Mouse (Mus musculus): ENCODE results near the gene Cyp2f2. TPM values are rescaled to one million over a fixed set of nuclear protein-coding genes. Genes with fewer than 3 reads are reported as not detected.

Cyp2f2 gene
- polyA plus RNA-seq (2012; rRNA removed; ENCODE audit: low replicate concordance): 9.0 and 14.8 TPM in 2 replicates

DNA sequence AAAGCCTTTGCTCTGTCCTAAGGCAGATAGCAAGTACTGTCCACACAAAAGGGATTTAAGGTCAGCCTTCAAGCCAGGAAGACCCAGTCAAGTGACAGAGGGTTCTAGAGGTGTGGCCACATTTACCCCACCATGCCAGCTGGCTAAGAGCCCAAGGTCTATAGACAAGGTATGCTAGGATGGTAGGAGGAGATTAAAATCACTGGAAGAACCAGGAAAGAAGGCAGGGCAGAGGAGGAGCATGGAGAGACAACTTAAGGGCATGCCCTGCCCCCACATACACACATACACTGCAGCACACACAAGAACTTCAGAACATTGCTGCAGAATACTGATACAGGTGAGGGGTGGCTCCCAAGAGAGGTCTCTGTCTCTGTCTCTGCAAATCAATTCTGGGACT is at the start of gene Cyp2f2:
TSS of gene Cyp2f2 (plus strand) at position 234 of the 400 bp plus-strand sequence.

DNA sequence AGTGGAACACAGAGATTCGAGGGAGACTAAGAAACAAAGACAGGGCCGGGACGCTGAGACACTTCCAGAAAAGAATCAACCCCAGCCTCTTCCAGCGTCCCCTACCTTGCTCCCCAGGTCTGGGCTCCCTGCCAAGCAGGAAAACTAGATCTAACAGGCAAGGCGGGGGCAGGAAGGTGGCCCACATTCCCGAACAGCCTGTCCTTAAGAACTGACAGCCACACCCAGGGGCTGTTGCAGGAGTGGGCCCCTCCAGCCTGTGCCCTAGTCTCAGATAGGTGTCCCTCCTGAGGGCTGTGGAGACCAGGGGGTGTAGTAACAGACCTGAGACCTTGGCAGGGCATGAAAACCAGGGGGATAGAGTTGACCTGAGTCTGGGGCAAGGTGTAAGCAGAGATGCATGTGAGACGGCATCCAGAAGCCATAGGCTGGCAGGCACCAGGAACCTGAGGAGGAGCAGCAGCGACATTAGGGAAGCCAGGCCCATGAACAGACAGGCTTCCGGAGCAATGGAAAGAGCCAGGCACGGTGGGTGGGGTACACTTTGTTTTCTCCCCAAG is 33.6 kb downstream of the Cyp2f2 start, which contains the start of gene Cyp2t4:
TSS of gene Cyp2t4 (plus strand) at position 510 of the 560 bp plus-strand sequence.

DNA sequence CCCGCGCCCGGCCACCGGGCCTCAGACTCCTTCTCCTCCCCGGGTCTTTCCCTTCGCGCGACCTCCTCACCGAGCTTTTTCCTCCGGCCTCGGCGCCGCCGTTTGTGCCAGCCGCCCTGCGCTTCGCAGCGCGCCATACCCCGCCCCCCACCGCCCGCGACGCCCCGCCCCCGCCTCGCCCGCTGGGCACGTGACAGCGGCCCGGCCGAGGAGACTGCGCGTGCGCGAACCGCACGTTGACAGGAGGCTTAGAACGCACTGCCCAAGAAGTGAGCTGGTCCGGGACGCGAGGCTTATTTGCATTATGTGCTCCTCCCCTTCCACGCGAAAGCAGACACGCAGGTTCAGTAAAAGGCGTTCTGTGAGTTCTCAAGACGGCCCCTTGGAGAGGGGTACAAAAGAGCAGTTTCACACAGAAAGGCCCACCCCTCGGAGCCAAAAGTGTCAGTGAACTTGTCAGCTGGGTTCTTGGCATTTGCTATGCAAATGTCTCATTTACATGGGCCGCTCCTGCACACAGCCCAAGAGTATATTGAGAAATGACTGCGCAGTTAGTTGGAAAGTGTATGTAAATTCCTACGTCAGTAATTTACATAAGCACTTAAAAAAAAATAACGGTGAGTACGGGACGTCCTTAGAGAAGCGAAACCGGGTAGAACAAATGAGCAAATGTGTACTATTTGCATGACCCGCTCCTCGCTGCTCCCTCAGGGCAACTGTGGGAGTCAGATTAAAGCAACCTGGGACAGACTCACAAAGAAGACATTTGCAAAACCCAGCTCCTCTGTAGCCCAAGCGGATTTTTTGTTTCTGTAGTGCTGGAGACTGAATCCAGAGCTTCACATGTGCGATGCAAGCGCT is 47.1 kb downstream of the Cyp2f2 start, which contains the start of gene Egln2:
TSS of gene Egln2 (minus strand) at position 189 of the 861 bp plus-strand sequence.

DNA sequence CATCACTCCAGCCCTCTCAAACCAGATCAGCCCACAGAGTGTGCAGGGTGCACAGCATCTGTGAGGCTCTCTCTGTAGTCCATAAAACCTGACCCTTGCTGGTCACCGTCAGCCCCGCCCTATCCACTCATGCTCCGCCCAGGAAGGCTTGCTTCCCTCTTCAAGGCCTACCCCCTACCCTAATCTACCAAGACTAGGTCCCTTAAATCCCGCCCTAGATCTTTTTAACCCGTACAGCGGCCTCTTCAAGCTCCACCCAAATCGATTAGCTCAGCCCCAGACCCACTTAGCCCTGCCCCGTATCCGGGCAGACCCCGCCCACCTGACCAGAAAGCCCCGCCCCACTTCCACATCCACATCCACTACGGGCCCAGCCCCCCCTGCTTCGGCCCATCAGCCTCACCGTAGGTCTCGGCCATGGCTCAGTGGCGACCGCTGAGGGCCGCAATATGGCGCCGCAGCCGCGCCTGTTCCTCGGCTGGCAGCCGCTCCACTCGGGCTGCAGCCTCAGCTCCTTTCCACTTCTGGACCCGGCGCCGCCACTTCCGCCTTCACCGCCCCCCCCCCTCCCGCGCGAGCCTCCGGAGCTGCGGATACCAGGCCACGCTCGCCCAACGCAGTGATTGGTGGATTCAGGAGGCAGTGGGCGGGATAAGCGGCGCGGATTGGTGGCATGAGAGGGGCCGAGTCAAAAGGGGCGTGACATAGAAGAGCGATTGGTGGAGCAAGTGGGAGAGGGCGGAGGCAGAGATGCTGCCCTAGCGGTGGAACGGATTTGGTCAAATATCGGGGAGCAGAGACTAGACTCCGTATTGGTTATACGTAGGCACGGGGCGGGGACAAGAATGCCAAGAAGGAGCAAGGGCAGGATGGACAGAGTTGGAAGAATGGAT is 58.9 kb downstream of the Cyp2f2 start, which contains the start of gene Rab4b:
TSS of gene Rab4b (minus strand) at position 573 of the 893 bp plus-strand sequence.

DNA sequence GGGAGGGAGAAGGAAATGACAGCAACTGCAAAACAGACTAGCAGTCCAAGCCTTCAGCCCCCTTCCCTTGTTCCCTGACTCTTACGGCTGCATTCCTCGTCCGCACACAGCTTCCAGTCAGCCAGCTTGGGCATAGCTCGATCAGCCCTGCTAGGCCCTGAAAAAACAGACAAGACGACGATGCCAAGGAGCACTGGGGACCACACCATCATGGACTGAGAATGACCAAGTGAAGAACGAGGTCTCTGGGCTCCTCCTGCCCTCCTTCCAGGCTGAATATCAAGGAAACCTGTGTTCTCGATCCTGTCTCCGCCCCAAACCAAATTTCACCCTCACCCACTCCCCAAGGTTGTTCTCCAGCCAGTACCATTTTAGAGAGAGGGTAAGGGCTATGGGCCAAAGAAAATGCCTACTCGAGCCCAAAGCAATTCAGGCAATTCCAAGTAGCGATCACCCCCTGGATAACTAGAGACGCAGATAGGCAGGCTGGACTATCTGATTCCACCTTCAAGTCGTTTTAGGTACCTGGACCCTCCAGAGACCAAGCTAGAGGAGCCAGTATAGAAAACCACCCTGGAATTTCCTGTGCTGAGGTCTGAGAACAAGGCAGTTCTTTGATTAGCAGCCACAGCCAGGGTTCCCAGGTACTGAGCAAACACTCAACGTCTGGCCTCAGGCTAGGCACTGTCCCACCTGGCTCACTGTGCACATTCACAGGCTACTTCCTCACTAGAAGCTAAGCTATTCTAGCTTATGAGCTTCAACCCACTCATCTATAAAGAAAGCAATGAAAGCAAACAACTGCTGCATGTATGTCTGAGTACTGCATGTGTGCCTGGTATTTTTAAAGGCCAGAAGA is 61.4 kb downstream of the Cyp2f2 start, which contains the start of the genes Gm21983 and Mia:
TSS of gene Gm21983 (minus strand) at position 250 of the 859 bp plus-strand sequence.
TSS of gene Mia (minus strand) at position 321 of the 859 bp plus-strand sequence.

Other genes starting within 250 kb of the Cyp2f2 start
- not detected in 2 replicates for gene Cyp2a22, start 180.5 kb upstream of the Cyp2f2 start, polyA plus RNA-seq (2012; rRNA removed; ENCODE audit: low replicate concordance)
- gene Cyp2a12, start 90.8 kb upstream of the Cyp2f2 start, polyA plus RNA-seq (2012; rRNA removed; ENCODE audit: low replicate concordance): 0.06 and 0.24 TPM in 2 replicates
- not detected in 2 replicates for gene Cyp2t4, start 33.8 kb downstream of the Cyp2f2 start, polyA plus RNA-seq (2012; rRNA removed; ENCODE audit: low replicate concordance)
- 83.5 and 96.6 TPM in 2 replicates for gene Egln2, start 46.9 kb downstream of the Cyp2f2 start, polyA plus RNA-seq (2012; rRNA removed; ENCODE audit: low replicate concordance)
- gene Rab4b, start 59.0 kb downstream of the Cyp2f2 start, polyA plus RNA-seq (2012; rRNA removed; ENCODE audit: low replicate concordance): 77.9 and 79.4 TPM in 2 replicates
- gene Gm21983, start 61.2 kb downstream of the Cyp2f2 start, polyA plus RNA-seq (2012; rRNA removed; ENCODE audit: low replicate concordance): 0.17 TPM in 1 of 2 replicates, not detected in the other
- 1.1 TPM in 1 of 2 replicates, not detected in the other for gene Mia, start 61.2 kb downstream of the Cyp2f2 start, polyA plus RNA-seq (2012; rRNA removed; ENCODE audit: low replicate concordance)
- 20.1 and 21.9 TPM in 2 replicates for gene BC024978, start 75.9 kb downstream of the Cyp2f2 start, polyA plus RNA-seq (2012; rRNA removed; ENCODE audit: low replicate concordance)
- 111 and 233 TPM in 2 replicates for gene Snrpa, start 76.4 kb downstream of the Cyp2f2 start, polyA plus RNA-seq (2012; rRNA removed; ENCODE audit: low replicate concordance)
- gene Itpkc, start 108.8 kb downstream of the Cyp2f2 start, polyA plus RNA-seq (2012; rRNA removed; ENCODE audit: low replicate concordance): 7.3 and 14.0 TPM in 2 replicates
- 50.2 and 54.2 TPM in 2 replicates for gene Coq8b, start 113.1 kb downstream of the Cyp2f2 start, polyA plus RNA-seq (2012; rRNA removed; ENCODE audit: low replicate concordance)
- gene Numbl, start 138.5 kb downstream of the Cyp2f2 start, polyA plus RNA-seq (2012; rRNA removed; ENCODE audit: low replicate concordance): 30.1 and 76.4 TPM in 2 replicates
- gene Ltbp4, start 217.8 kb downstream of the Cyp2f2 start, polyA plus RNA-seq (2012; rRNA removed; ENCODE audit: low replicate concordance): 418 and 455 TPM in 2 replicates
- 52.2 and 84.5 TPM in 2 replicates for gene Shkbp1, start 236.1 kb downstream of the Cyp2f2 start, polyA plus RNA-seq (2012; rRNA removed; ENCODE audit: low replicate concordance)
- gene Gm20479, start 237.5 kb downstream of the Cyp2f2 start, polyA plus RNA-seq (2012; rRNA removed; ENCODE audit: low replicate concordance): 3.5 TPM in 1 of 2 replicates, not detected in the other

All from subcutaneous adipose tissue, adult 2 months (tissue).